Mouse (Mus musculus): ENCODE measurements around the gene Rexo5. TPM values are rescaled to one million over a fixed set of nuclear protein-coding genes. Genes with fewer than 3 reads are reported as not detected.

Rexo5 gene
- total RNA-seq (2021) = 1 to 10 TPM; 1.9 to 2.3 TPM
- long read RNA-seq, experiment 1, partial matches to known transcripts = 1 of 3 reads
- long read RNA-seq, experiment 1, other reads (novel, unspliced or antisense) = 2 of 3 reads
- long read RNA-seq, experiment 2 = 0 reads

DNA sequence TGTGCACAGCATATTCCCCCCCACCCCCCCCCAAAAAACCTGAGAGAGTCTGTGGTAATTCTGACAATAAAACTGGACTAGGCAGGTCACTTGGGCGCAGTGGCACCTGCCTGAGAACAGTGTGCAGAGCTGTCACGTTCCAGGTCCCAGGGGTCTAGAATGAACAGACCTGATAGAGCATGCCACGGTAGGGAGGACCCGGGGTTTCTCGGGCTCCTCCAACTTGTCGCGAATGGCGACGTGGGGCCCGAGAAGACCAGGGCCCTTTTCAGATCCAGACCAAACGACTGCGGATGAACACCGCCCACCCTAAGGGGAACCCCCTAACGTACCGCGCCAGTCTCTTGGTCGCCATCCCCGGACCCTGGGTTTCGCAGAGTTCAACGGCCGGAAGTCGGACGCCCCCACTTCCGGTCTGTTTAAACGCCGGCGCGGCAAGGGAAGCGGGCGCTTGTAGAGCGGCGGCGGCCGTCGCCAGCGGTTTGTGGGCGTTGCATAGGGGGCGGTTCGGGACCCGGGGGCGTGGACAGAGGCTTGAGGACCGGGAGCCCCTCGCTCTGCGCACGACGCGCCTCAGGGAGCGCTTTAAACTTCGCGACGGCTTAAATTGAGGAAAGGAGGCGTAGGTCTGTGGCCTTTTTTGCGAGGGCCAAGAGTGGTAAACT is at the start of gene Rexo5, which contains the start of gene Eri2:
Gene Rexo5, plus strand, starts transcription at position 421 of the 665 bp plus-strand sequence.
Gene Eri2, minus strand, starts transcription at position 473 of the 665 bp plus-strand sequence.
- peak; percentile 87 to 92 for DNase-seq
- intact Hi-C loops (cut with DNase I) = loop anchor here (5.0 kb wide), 1 partner anchor 71 kb away; the partner anchor contains the start of gene Thumpd1

DNA sequence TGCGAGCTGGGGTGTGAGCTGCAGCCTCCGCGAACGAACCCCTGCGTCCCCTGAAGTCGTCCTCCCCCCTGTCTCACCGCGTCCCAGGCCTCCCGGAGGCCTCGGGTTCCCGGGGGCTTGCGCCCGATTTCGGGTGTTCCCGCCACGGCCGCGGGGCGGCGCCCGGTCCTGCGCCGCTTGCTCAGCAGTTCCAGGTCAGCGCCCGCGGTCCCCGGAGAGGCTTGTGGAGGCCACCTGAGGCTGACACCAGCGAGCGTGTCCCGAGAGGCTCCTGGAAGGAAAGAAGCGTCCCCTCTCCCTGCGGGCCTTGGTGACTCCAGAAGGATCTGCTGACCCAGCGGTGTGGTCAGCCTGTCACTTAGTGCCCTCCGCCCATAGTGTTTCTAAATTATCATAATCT is 49.5 kb upstream of the Rexo5 start:
- DNase-seq = peak in 1 of 2 experiments; percentile 7
- intact Hi-C loops (cut with DNase I) = no loop called here

DNA sequence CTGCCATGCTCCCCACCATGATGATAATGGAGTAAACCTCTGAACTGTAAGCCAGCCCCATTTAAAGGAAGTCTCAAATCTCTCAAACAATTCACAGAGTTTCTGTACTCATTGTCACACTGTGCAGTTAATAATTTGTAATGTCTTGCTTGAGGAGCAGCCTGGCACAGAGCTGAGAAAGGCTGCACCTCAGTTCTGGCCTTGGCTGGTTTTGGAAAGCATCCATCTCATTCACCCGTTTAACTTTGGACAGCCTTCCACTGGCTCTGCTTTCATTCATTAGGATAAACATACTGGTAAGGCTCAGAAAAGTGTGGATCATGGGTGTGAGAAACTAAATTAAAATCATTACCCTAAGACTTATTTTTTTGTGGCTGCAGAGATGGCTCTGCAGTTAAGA is 47.9 kb upstream of the Rexo5 start:
- DNase-seq = no peak
- intact Hi-C loops (cut with DNase I) = no loop called here

DNA sequence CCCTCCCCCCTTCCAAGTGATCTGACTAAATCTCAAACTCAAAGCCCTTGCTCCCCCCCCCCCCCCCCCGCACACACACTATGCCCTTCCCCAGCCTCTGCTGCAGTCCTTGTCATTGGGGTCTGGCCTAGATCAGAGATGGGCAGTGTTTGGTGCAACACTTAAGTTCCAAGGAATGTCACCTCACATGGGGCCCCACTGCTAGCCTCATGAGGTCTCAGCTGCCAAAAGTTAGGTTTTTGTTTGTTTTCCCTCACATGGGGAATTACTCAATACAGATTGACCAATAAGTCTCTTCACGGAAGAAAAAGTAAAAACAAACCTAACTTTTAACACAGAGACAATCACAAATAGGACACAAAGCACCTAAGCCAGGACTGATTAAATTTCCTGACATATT is 45.0 kb upstream of the Rexo5 start:
- intact Hi-C loops (cut with DNase I) = no loop called here
- DNase-seq = no peak

DNA sequence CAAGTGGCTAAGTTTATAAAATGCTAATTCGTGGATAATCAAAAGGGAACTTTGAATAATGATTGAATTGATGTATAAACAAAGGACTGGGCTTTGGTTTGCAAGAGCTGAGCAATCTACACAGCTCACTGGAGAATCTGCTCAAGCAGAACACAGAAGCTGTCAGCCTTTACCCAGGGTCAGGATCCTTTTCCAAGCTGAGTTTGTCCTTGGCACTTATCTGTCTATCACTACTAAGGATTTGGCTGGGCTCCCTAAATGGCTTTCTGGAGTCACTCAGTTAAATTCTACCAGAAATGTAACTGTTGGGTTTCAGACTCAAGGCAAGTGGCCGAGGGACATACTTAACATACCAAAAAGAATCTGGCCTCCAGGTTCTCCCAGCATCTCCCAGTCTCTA is 43.9 kb upstream of the Rexo5 start:
- DNase-seq = no peak
- intact Hi-C loops (cut with DNase I) = no loop called here

DNA sequence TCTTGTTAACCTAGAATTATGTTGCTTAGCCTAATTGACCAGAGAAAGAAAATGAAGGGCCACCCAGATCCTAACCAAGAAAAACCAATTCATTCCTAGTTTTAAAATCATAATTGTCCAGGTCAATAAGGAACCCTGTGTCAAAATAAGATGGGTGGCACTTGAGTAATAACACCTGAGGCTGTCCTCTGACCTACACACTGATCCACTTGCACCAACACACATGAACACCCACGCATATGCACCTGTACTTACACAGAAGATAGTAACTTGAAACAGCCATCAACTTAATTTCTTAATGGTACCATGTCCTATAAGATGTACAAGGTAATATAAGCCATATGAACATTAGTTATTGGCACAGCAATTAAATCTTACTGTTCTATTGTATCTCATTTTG is 40.1 kb upstream of the Rexo5 start:
- intact Hi-C loops (cut with DNase I) = no loop called here
- DNase-seq = no peak

DNA sequence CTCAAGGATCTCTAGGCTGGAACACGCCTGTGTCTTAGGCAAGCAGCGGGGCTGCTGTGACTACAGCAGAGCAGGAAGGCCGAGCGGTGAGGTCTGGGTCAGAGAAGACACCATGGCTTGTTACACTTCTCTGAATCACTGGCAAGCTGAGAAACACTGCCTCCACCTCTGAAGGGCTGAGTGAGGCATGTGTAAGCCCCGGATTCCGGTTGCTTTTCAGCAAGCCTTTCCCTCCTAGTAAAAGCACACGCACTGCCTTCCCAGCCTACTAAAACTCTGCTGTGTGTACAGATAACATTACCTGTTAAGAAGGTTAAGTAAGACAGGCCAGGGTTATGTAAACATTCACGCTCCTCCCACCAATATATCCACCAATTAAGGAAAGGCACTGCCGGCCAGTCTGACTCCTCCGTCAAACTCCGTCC is 33.3 kb upstream of the Rexo5 start, which contains the start of gene Acsm3:
Gene Acsm3, plus strand, starts transcription at position 397 of the 425 bp plus-strand sequence.
- intact Hi-C loops (cut with DNase I) = no loop called here

DNA sequence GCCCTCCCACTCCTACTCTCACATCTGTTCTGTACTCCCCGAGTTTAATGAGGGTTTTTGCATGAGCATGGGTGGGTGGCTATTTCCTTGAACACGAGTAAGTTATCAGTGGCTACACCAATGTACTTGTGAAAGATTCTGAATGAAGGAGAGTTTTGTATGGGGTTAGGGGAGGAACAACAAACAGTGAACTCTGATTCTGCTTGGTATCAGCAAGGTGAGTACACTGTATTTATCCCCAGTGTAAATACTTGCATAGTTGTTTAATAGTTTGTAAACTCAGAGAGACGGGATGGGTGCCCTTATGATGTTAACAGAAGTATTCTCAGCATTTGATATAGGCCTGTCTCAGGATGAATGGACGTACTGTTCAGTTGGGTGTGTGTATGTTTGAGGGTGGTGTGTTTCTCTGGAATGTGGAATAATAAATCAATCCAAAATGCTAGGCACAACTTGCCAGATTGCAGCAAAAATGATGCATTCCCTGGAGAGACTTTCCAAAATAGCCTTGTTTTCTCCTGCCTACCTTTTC is 31.6 kb upstream of the Rexo5 start:
- no peak for DNase-seq
- intact Hi-C loops (cut with DNase I) = no loop called here

More for the DNA sequence above, 33.3 kb upstream of the Rexo5 start, which contains the start of gene Acsm3:
- DNase-seq = no peak

DNA sequence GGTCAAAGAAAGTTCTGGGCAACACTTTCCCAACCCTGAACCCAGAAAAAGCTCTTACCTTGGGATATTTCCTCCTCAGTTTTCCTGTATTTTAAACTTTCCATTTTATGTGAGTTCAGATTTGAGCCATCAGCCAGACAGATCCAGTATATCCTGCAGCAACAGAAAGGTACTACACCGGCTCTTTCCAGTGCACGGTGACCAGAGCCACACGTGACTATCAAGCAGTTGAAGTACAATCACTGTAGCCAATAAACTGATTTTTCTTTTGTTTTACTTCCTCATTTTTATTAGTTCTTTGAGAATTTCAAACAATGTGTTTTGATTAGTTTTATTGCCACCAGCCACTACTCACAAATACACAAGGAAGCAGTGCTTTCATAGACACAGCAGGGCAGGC is 29.4 kb upstream of the Rexo5 start:
- intact Hi-C loops (cut with DNase I) = no loop called here
- DNase-seq = no peak

DNA sequence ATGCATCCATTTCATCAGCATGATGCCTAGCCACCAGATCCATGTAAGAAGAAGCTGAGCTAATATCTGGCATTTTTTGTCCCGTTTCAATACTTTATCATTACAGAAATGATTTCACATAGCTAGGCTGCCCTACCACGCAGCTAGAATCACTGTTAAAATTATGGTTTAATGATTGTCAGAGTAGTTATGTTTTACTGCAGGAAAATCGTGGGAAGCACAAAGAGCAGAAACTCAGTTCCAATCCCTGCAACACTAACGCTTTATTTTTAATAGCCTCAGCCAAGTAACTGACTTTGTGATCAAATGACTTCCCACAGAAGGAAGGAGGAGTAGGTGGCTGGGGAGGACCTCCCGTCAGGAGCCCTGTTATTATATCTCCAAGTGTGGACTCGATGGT is 26.8 kb upstream of the Rexo5 start:
- no peak for DNase-seq
- intact Hi-C loops (cut with DNase I) = no loop called here

DNA sequence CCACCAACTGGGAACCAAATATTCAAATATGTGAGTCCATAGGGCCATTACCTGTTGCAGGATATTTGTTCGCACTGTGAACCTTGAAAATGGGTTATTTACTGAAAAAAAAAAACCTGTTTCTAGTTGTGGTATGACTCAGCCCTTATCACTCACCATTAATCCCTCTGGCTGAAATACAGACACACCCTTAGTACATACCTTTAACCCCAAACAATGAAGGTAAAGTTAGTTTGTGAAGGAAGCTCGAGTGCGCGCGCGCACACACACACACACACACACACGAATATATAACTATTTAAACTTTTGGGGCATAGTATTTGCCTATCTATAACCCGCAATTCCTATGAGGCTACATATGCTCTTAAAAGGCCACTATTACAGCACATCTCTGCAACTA is 23.9 kb upstream of the Rexo5 start:
- DNase-seq = no peak
- intact Hi-C loops (cut with DNase I) = no loop called here

DNA sequence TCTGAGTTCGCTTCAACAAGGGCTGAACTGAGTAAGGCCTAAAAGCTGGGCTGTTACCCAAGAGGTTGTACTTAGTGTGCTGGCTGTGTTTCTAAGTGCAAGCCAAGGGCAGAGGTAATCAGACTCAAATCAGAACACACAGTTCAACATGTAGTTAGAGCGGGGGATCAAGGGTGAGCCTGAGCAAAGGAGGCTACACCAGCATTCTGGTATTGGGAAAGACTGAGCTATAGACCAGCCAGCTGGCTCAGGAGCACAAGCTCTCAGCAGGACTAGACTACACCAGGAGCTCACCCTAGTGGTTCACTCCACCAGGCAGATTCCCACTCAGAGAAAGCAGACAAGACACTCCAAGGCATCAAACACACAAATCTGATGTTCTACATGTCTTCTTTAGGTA is 10.4 kb upstream of the Rexo5 start:
- intact Hi-C loops (cut with DNase I) = no loop called here

DNA sequence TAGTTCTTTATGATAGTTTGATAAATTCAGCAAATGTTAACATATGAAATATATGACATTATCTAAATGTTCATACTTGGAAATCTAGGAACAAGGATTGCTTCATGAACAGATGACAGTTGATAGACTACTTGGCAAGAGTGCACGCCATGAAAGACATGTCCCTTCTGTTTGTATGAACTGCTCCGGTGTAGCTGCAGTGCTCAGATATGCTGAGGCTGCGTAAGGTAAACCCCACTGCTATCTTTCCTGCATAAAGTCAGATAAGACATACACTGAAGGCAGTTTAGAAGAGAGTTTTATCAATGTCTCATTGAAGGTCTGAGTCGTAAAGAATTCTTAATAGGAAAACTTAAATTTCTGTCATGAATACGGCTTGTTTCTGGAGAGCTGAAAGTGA is 8.9 kb upstream of the Rexo5 start:
- intact Hi-C loops (cut with DNase I) = no loop called here
- no peak for DNase-seq

More for the DNA sequence above, 10.4 kb upstream of the Rexo5 start:
- no peak for DNase-seq

DNA sequence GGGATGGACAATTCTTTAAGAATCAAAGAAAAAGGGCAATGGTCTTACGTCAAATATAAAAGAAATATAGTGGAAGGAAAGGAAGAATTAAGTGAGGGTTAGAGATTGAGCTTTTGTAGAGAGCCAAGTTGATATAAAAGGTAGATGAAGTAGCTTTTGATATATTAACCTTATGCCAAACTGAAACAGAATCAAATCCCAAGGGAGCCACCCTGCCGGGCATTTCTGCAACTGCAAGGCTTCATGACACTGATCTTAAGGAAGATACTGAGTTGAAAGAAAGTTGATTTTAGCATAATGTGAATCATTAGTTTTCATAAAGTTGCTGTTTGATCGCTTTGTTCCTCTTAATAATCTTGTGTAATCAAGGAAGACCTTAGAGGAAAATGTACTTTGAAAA is 4.8 kb upstream of the Rexo5 start:
- DNase-seq = no peak
- intact Hi-C loops (cut with DNase I) = no loop called here

DNA sequence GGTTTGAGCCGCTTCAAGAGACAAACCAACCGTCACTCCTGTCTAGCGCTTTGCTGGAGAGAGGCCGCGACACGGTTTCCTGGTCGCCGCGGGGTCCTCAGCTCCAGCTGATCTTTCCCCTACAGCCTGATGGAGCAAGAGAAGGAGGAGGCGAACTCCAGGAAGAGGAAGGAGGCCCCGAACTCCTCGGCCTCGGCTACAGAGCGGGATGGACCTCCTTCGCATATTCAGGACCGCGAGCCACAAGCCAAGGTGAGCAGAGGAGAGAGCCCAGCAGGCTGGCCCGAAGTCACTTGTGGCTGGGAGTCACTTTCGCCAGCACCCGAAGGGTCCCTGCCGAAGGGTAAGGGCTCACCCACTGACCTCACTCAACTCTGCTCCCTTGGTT is 439 bp downstream of the Rexo5 start:
- intact Hi-C loops (cut with DNase I) = loop anchor here (5.0 kb wide), 1 partner anchor 72 kb away; the partner anchor contains the start of gene Thumpd1
- DNase-seq = no peak

DNA sequence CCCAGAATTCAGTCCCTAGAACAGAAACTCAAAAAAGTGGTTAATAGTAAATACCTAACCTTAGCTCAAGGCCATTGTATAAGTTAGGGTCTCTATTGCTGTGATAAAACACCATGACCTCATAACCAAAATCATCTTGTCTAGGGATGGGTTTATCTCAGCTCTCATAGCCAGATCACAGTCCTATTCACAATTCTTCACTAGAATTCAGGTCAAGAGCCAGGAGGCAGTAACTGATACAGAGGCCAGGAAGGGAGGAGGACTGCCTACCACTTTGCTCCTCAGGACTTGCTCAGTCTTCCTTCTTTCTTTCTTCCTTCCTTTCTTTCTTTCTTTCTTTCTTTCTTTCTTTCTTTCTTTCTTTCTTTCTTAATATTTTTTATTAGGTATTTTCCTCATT is 1.5 kb downstream of the Rexo5 start:
- no peak for DNase-seq
- intact Hi-C loops (cut with DNase I) = no loop called here

DNA sequence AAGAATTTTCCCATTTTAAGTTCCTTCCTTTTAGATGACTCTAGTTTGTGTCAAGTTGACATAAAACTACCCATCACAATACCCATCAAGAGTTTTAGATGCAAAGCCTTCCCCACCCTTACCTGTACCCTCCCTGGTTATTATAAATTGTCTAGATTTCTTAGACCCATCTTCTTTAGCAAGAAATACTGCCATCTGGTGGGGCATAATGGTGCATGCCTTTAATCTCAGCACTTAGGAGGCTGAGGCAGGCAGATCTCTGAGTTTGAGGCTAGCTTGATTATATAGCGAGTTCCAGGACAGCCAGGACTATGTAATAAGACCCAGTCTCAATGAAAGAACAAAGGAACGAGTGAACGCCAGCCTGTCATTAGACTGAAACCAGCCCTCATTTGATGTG is 6.7 kb downstream of the Rexo5 start:
- DNase-seq = no peak
- intact Hi-C loops (cut with DNase I) = no loop called here

DNA sequence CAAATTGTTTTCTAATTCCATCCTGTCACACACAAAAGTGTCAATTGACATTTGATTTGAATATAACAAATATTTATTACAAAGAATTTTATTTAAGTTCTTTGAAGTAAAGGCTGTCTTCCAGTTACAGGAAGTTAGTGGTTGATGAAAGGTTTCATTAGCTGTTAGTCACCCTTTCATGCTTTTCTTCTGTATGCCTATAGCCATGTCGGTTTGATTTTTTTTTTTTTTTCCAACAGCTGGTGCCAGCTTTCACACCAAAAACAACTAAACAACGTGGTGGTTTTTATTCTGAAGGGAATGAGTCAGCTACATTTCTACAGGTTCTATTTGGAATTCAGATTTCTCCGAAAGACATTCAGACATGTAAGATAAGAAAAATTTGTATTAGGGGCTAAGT is 7.2 kb downstream of the Rexo5 start:
- no peak for DNase-seq
- intact Hi-C loops (cut with DNase I) = no loop called here

DNA sequence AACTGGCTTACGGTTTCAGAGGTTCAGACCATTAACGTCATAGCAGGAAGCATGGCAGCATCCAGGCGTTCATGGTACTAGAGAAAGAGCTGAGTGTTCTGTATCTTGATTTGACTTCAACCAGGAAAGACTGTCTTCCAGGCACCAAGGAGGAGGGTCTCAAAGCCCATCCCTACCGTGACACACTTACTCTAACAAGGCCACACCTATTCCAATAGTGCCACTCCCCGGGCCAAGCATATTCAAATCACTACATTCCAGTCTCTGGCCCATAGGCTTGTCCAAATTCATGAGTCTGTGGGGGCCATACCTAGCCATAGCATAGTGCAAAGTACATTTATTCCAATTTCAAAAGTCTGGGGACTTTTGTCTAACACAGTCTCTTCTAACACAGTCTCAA is 13.6 kb downstream of the Rexo5 start:
- intact Hi-C loops (cut with DNase I) = no loop called here
- DNase-seq = no peak

DNA sequence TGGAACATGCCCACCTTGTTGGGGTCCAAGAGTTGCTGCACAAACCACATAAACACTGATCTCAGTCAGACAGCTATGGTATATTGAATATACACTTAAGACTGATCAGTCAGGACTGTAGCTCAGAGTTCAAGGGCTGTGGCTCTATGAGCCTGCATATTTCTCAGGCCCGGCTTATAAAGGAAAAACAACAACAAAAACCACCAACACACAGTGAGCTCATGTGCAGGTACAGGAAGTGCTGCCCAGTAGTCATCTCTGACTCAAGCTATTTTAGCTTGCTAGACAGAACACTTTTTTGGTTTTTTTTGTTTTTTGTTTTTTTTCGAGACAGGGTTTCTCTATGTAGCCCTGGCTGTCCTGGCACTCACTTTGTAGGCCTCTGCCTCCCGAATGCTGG is 14.9 kb downstream of the Rexo5 start:
- intact Hi-C loops (cut with DNase I) = no loop called here

DNA sequence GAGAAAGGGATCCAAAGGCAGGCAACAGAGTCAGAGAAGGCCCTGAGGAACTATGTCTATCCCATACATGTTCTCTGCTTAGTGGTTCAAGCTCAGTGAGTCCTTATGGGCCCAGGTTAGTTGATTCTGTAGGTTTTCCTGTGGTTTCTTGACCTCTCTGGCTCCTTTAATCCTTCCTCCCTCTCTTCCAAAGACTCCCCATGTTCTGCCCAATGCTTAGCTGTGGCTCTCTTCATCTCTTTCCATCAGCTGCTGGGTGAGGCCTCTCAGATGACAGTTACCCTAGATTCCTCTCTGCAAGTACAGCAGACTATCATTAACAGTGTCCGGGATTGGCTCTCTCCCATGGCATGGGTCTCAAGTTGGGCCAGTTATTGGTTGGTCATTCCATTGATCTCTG is 41.6 kb downstream of the Rexo5 start:
- DNase-seq = no peak
- intact Hi-C loops (cut with DNase I) = no loop called here

More for the DNA sequence above, 14.9 kb downstream of the Rexo5 start:
- no peak for DNase-seq

Data from heart, postnatal 14 days (tissue).